Mouse (Mus musculus): ENCODE results near the gene Rnpepl1. TPM values are rescaled to one million over a fixed set of nuclear protein-coding genes. Genes with fewer than 3 reads are reported as not detected.

The Rnpepl1 gene
- polyA plus RNA-seq, 1 experiment from 2014 or later: 26.5 TPM

Other genes starting within 250 kb of the Rnpepl1 start
- 49.3 and 54.6 TPM in 2 replicates for gene Gpc1, start 79.1 kb upstream of the Rnpepl1 start, polyA plus RNA-seq (2015; fragmentation: Nextera tagmentation; extraction: Ambion mirVana)
- gene Ankmy1, start 7.9 kb upstream of the Rnpepl1 start, polyA plus RNA-seq (2015; fragmentation: Nextera tagmentation; extraction: Ambion mirVana): 0.63 and 0.82 TPM in 2 replicates
- gene Dusp28, start 3.8 kb upstream of the Rnpepl1 start, polyA plus RNA-seq (2015; fragmentation: Nextera tagmentation; extraction: Ambion mirVana): 16.6 and 17.5 TPM in 2 replicates
- 62.3 and 65.1 TPM in 2 replicates for gene Capn10, start 23.6 kb downstream of the Rnpepl1 start, polyA plus RNA-seq (2015; fragmentation: Nextera tagmentation; extraction: Ambion mirVana)
- 0.18 and 0.52 TPM in 2 replicates for gene Gpr35, start 40.1 kb downstream of the Rnpepl1 start, polyA plus RNA-seq (2015; fragmentation: Nextera tagmentation; extraction: Ambion mirVana)
- not detected in 2 replicates for gene Aqp12, start 95.6 kb downstream of the Rnpepl1 start, polyA plus RNA-seq (2015; fragmentation: Nextera tagmentation; extraction: Ambion mirVana)
- gene Kif1a, start 191.2 kb downstream of the Rnpepl1 start, polyA plus RNA-seq (2015; fragmentation: Nextera tagmentation; extraction: Ambion mirVana): 514 and 519 TPM in 2 replicates
- gene Agxt, start 224.5 kb downstream of the Rnpepl1 start, polyA plus RNA-seq (2015; fragmentation: Nextera tagmentation; extraction: Ambion mirVana): not detected in 2 replicates

All from midbrain, embryonic 16.5 days (tissue).